Mouse (Mus musculus) olfactory bulb, adult 2 months (tissue): ENCODE results near the gene Ifnl2.

Experiments used
- CTCF ChIP-seq: fragments of 200-500 bp; IDR thresholded peaks from 2 replicates; pipeline ENCODE4 v1.5.1; 2012; ENCODE audit warnings: low read depth, mild to moderate bottlenecking, low read length, moderate library complexity; ENCODE audit not compliant: insufficient read depth
- POLR2A ChIP-seq: fragments of 200-500 bp; IDR thresholded peaks from 2 replicates; pipeline ENCODE4 v1.6.1; 2012; ENCODE audit warnings: mild to moderate bottlenecking, low read depth, low read length, moderate library complexity; ENCODE audit not compliant: insufficient read depth

DNA sequence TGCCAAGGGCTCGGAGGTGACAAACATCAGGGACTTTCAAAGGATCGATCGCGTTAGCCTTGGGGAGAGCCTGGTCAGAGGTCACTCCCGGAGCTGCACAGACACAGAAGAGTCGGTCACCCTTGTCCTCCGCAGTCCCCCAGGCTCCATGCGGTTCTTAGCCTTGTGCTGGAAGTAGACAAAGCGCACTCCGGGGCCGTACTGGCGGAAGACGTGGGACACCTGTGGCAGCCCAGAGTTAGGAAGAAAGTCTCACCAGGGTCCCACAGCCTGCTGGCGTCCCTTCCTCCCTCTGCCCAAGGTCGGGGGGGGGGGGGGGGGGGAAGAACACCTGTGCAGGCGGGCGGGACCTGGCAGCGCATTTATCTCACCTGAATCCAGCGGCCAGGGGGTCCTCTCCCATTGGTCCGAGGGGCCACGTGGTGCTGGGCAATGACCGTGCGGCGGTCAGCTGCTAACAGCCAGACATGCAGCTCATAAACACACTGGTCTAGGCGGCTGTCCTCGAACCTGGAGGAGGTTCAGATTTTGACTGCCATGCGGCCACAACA is 33.9 kb upstream of the Ifnl2 start:
- TF ChIP-seq POLR2A = no peak
- TF ChIP-seq CTCF = no peak
